Mouse (Mus musculus) T-cell, adult 2 months (primary cell): ENCODE measurements around the gene Rcc2.

ENCODE experiments used
- DNase-seq: peaks from one replicate; pipeline ENCODE4 v3.0.0; 2022; ENCODE audit warnings: low spot score

Rcc2 gene

GRCm38 (mm10) chr4:140753366-140753765 is 53.0 kb downstream of the Rcc2 start:
- no peak for DNase-seq

- DNase-seq = no peak
Observed at GRCm38 (mm10) chr4:140755811-140756210, 55.5 kb downstream of the Rcc2 start.

GRCm38 (mm10) chr4:140761601-140762000 is 61.3 kb downstream of the Rcc2 start:
- DNase-seq = no peak

GRCm38 (mm10) chr4:140763158-140763557 is 62.8 kb downstream of the Rcc2 start:
- DNase-seq = peak; percentile 68

- DNase-seq = no peak
Observed at GRCm38 (mm10) chr4:140765936-140766335, 65.6 kb downstream of the Rcc2 start.

DNA sequence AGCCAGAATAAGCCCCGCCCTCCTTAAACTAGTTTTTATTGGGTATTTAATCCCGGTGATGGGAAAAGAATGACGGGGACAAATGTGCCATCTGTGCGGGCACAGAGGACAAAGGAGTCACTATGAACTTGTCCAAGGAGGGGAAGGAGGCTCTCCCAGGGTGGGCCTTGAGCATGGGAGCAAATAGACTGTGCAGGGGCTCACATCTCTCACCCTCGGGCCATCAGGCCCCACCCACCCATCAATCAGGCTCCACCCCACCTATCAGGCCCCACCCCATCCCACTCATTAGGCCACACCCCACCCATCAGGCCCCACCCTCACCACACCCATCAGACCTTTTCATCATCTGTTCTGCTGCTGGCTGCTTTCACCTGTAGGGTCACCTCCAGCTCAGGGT is 68.6 kb downstream of the Rcc2 start:
- DNase-seq = no peak

DNA sequence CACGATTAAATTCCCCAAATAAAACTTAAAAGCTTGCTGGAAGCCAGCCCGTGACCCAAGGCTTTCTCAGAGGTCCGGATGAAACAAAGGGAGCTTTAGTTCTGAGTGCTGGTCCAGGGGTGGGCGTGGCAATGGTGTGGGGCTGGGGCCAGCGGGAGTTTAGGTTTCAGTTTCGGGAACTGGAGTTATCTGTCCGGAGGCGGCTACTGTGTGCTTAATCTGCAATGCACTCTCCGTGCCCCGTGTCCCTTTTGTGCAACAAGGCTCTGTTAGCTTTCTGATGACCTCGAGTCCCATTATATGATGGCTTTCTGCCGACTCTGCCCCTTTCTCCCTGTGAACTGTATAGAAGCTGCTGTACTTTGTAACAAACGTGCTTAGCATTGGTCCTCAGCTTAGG is 70.1 kb downstream of the Rcc2 start:
- no peak for DNase-seq

DNA sequence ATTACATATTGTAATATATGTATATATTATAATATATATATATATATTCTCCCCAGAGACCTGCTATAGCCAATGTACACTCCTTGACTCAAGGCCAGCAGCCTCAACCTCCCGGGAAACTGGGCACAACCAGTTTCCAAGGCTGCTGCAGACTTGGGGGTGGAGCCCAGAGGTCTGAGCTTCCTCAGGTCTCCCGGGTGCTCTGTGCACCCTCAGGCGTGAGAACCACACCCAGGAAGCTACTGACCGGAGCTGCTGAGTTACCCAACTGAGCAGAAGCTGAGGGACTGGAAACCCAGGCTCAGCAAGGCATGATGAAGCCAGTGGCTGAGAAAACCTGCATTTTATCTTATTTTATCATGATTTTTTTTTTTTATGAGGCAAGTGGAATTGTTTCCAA is 70.8 kb downstream of the Rcc2 start:
- no peak for DNase-seq
